Mouse (Mus musculus): ENCODE measurements around the gene Map7.
A peak's percentile ranks its signal among the peaks of the same experiment; 100 is the strongest.

The Map7 gene

GRCm38 (mm10) chr10:20148130-20148772 lies at the start of gene Map7:
Gene Map7 (plus strand): TSS chr10:20148471.
- DNase-seq (ENCODE audit: low spot score in 2 of 2): peak in 1 of 2 experiments; percentile 23

GRCm38 (mm10) chr10:20101456-20101855 lies 46.8 kb upstream of the Map7 start:
- DNase-seq (ENCODE audit: low spot score in 2 of 2): no peak

- no peak for DNase-seq (ENCODE audit: low spot score in 2 of 2)
Measured at GRCm38 (mm10) chr10:20104271-20104931, 43.9 kb upstream of the Map7 start.

GRCm38 (mm10) chr10:20105575-20105974 lies 42.7 kb upstream of the Map7 start:
- no peak for DNase-seq (ENCODE audit: low spot score in 2 of 2)

GRCm38 (mm10) chr10:20107031-20107430 lies 41.2 kb upstream of the Map7 start:
- DNase-seq (ENCODE audit: low spot score in 2 of 2): no peak

GRCm38 (mm10) chr10:20111508-20111907 lies 36.8 kb upstream of the Map7 start:
- DNase-seq (ENCODE audit: low spot score in 2 of 2): no peak

- no peak for DNase-seq (ENCODE audit: low spot score in 2 of 2)
Measured at GRCm38 (mm10) chr10:20112026-20112973, 36.0 kb upstream of the Map7 start.

GRCm38 (mm10) chr10:20119504-20120425 lies 28.5 kb upstream of the Map7 start:
- no peak for DNase-seq (ENCODE audit: low spot score in 2 of 2)

- no peak for DNase-seq (ENCODE audit: low spot score in 2 of 2)
Measured at GRCm38 (mm10) chr10:20121981-20122380, 26.3 kb upstream of the Map7 start.

- no peak for DNase-seq (ENCODE audit: low spot score in 2 of 2)
Measured at GRCm38 (mm10) chr10:20123401-20123800, 24.9 kb upstream of the Map7 start.

GRCm38 (mm10) chr10:20124576-20124975 lies 23.7 kb upstream of the Map7 start:
- DNase-seq (ENCODE audit: low spot score in 2 of 2): no peak

GRCm38 (mm10) chr10:20125226-20125625 lies 23.0 kb upstream of the Map7 start:
- DNase-seq (ENCODE audit: low spot score in 2 of 2): peak in 1 of 2 experiments; percentile 52

GRCm38 (mm10) chr10:20132933-20133652 lies 15.2 kb upstream of the Map7 start:
- DNase-seq (ENCODE audit: low spot score in 2 of 2): no peak

GRCm38 (mm10) chr10:20135350-20136058 lies 12.8 kb upstream of the Map7 start:
- no peak for DNase-seq (ENCODE audit: low spot score in 2 of 2)

- DNase-seq (ENCODE audit: low spot score in 2 of 2): no peak
Measured at GRCm38 (mm10) chr10:20136505-20136904, 11.8 kb upstream of the Map7 start.

- DNase-seq (ENCODE audit: low spot score in 2 of 2): no peak
Measured at GRCm38 (mm10) chr10:20141376-20141775, 6.9 kb upstream of the Map7 start.

GRCm38 (mm10) chr10:20148773-20149120 lies 476 bp downstream of the Map7 start:
- DNase-seq (ENCODE audit: low spot score in 2 of 2): no peak

- DNase-seq (ENCODE audit: low spot score in 2 of 2): peak; percentile 31 to 50
Measured at GRCm38 (mm10) chr10:20149121-20149834, 1.0 kb downstream of the Map7 start.

- no peak for DNase-seq (ENCODE audit: low spot score in 2 of 2)
Measured at GRCm38 (mm10) chr10:20149835-20150355, 1.6 kb downstream of the Map7 start.
